Mouse (Mus musculus) kidney, postnatal 4 days (tissue): ENCODE results near the gene Vmp1.
A peak's percentile ranks its signal among the peaks of the same experiment; 100 is the strongest.

ENCODE experiments used
- DNase-seq, 2 experiments: peaks; one replicate each; pipeline ENCODE4 v3.0.0; 2021; ENCODE audit warnings: mixed read lengths in 2 of 2

Gene Vmp1

GRCm38 (mm10) chr11:86558258-86558657 lies 125.4 kb downstream of the Vmp1 start:
- DNase-seq, result no peak

GRCm38 (mm10) chr11:86553525-86553924 lies 130.1 kb downstream of the Vmp1 start:
- no peak for DNase-seq

- DNase-seq, result peak in 1 of 2 experiments; percentile 24
Observed at GRCm38 (mm10) chr11:86547412-86547811, 136.2 kb downstream of the Vmp1 start.

- no peak for DNase-seq
Observed at GRCm38 (mm10) chr11:86545556-86545955, 138.1 kb downstream of the Vmp1 start.

GRCm38 (mm10) chr11:86544639-86545299 lies 138.9 kb downstream of the Vmp1 start, which contains the start of the genes Rps6kb1 and Tubd1:
Gene Rps6kb1 (minus strand): TSS chr11:86544805.
Gene Tubd1 (plus strand): TSS chr11:86544991.
- DNase-seq, result peak; percentile 100

GRCm38 (mm10) chr11:86543960-86544638 lies 139.5 kb downstream of the Vmp1 start:
- DNase-seq, result no peak

GRCm38 (mm10) chr11:86542851-86543250 lies 140.8 kb downstream of the Vmp1 start:
- no peak for DNase-seq

- DNase-seq, result no peak
Observed at GRCm38 (mm10) chr11:86540476-86540845, 143.2 kb downstream of the Vmp1 start.

- DNase-seq, result no peak
Observed at GRCm38 (mm10) chr11:86539716-86540475, 143.7 kb downstream of the Vmp1 start.

- no peak for DNase-seq
Observed at GRCm38 (mm10) chr11:86538786-86539185, 144.8 kb downstream of the Vmp1 start.

GRCm38 (mm10) chr11:86534201-86534910 lies 149.3 kb downstream of the Vmp1 start:
- no peak for DNase-seq
